Mouse (Mus musculus): ENCODE results near the gene Shank2.

The Shank2 gene

DNA sequence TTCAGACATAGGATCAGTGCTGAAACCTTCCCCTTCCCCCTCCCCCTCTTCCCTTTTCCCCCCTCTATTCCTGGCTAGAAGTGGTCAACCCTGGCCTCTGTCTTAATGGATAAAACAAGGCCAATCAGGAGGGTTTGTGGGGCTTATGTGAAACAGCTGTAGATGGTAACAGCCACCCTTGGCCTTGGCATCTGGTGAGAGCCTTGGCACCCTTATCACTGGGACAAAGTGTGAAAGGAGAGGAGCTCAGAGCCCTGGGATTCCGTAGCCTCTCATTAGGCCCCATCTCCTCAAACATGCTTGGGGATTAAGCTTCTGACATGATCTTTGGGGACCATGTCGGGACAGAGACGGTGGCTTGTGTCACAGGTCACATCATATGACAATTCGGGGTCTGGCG, 106.4 kb downstream of the Shank2 start:
- no peak for DNase-seq

DNA sequence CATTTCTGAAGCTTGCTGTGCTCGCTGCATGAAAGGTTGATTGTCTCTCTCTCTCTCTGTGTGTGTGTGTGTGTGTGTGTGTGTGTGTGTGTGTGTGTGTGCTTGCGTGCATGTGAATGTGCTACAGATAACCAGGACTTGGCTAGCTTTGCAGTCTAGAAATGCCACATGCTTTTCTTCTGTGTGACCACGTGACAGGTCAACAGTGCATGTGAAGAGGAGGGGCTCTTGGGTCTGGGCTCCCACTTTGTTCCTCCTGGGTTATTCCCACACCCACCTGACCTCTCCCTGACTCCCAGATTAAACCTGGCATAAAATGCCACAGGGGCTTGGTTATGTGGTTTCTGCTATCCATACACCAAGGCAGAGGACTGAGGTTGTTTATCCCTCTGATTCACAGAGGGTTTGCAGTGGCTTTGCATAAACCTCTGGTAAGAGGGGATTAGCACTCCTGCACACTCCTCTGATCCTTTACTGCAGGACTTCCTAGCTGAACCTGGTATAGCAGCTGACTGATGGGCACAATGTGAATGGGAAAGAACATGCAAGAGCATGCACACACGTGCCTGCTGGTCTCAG, 109.4 kb downstream of the Shank2 start:
- DNase-seq: no peak

DNA sequence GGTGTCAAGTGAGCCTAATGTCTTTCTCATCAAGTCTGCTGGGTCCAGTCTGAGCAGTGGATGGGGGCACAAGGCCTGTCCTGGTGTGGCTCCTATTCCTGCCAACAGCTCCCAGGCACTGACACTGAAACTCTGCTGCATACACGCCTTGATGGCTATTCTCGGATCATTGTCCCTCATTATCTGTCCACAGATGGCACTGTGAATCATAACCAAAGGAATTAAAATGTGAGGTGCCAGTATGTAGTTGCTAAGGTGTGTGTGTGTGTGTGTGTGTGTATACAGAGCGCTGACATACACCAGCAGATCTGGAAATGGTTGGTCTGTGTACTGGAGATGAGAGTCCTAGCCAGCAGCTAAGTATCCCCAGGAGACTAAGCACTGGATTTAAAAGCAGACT, 110.3 kb downstream of the Shank2 start:
- no peak for DNase-seq

DNA sequence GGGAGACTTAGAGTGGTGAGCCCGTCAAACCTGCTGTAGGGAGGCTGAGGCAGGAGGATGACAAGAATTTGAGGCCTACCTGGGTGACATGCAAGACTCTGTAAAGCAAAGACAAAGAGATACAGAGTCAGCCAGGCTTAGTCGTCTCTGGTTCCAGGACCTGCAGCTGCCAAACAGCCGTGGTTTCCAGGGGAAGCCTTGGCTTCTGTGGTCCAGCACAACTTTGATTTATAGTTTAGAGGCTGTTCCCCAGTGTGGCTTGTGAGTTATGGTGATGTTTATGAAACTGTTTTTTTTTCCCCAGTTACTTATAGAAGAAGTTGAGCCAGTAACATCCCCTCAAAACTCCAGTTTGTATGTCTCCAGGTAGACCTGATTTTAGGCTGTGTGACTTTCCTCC, 112.5 kb downstream of the Shank2 start:
- no peak for DNase-seq

DNA sequence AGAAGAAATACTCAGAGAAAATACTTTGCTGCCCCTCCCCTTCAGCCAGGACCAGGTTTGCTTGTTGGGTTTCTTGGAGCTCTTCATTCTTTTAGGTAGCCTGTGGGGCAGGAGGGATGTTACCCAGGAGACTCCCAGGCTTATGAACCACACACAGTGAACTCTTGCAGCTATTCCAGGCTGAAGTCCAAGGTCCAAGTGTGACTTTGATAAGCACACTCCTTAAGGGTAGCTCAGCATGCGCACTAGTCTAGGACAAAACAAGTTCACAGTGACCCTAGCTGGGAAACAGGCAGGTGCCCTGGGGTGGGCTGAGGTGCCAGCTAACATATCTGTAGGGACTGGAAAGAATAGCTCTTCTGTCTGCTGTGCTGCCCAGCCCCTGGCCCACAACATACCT, 117.8 kb downstream of the Shank2 start:
- DNase-seq: no peak

DNA sequence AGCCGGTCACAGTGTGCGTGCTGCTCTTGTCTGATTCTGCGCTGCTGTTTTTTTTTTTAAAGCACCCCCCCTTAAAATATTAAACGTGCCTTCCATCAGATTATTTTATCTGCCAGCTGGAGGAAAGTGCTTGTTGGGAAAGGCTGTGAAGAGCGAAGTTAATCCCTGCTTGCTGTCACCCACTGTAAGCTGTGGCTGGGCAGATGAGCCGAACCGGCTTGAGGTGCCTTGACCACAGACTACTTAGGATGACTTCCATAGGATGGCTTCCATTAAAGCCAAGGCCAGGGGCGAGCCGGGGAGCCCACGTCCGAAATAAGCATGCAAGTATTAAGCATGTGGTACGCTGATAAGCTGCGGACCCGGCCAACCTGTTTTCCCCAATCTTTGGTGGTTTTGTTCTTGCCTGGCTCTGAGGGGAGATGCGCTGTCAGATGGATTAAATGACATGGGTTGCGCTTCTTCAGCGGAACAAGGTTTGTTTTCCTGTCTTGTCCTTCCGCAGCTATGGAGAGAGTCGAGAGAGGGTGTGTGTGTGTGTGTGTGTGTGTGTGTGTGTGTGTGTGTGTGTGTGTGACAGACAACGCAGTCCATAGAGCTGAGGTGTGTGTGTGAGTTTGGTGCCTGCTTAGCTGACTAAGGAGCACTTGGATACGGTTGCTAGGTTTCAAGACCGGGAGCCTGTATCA, 131.1 kb downstream of the Shank2 start:
- no peak for DNase-seq

DNA sequence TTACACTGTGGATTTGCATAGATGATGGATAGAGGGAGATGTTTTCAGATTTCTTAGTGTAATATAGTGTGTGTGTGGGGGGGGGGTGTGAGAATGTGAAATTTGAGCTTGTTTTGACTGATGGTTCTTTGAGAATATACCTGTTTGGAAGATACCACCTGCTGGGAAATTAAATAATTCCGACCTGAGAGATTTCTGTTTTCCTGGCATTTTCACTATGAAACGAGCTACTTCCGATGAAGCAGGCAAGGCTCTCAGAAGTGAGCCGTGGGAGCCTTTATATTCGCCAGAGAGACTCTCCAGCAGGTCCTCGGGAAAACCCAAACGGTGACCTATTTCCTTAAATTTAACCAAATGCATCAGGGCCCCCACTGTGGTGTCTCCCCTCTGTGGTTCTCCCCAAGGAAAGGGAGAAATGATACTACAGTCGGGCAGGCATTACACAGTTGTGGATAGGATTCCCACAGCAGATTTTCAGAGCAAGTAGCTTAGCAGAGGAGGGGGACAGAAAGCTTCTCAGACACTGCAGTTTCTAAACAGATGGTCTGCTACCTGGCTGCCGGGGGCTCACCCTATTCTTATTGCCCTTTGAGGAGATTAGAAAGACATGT, 131.8 kb downstream of the Shank2 start:
- DNase-seq: no peak

DNA sequence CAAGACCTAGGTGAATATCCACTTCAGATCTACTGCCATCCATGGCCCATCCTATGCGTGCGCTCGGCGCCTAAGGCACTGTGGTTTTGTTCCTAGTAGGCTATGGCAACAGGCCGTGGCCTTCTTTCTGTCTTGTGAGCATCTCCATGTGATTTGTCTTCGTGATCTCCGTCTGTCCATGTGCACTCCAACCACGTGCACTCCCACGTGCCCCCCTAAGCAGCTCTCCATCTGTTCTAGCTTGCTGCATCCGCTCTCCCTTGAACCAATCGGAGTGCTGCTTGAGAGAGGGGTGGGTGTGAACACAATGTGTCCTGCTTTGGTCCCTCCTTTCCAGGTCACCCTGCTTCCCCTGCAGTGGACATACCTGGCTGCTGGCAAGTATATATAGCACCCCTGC, 133.0 kb downstream of the Shank2 start:
- DNase-seq: no peak

DNA sequence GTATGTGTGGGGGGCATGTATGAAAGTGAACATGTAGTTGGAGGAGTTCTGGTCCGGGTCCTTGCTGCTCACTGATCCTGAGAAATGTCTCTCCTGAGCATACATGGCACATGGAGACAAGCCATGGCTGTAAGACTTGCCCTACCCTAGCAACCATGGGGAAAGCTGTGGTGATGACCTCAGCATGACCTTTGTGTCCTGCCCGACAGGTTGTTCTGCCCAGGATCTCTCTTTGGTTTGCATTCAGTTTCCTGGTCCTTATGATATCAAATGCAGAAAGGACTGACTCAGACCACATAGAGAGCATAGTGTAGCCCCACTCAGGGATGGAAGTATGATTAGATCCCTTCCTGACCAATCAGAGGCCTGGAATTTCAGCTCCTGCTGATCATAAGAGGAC, 136.1 kb downstream of the Shank2 start:
- no peak for DNase-seq

DNA sequence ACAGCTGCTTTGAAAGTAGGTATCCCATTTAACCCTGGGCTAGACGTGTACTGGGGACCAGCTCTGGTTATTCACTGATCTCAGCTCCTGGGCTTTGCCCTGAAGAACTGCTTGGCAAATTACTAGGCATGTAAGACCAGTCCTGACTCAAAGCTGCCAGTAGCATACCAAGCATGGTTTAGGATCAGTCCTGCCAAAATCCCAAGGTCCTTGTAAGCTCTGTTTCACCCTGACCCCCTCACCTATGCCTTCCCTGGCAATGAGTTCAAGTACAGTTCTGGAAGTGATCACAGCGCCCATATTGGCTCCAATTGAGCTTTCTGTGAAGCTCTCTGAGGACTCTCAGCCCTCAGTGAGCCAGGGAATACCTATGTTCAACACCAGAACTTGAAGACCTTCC, 136.7 kb downstream of the Shank2 start:
- no peak for DNase-seq

DNA sequence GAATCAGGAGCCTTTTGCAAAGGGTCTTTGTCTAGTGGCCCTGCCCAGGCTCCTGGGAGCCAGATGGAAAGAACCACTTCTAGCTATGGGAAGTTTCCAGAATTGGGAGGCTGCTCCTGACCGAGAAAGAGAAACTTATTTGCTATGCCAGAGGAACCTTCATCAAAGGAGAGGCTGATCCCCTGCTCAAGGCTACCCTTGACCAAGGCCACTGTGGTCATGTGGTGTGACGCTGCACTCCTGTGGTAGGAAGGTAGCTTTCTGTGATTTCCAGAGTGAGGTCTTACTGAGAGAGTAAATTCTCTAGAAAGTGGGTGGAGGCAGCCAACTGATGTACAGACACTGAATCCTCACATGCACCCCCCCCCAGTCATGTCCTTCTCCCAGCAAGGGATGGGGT, 138.0 kb downstream of the Shank2 start:
- no peak for DNase-seq

DNA sequence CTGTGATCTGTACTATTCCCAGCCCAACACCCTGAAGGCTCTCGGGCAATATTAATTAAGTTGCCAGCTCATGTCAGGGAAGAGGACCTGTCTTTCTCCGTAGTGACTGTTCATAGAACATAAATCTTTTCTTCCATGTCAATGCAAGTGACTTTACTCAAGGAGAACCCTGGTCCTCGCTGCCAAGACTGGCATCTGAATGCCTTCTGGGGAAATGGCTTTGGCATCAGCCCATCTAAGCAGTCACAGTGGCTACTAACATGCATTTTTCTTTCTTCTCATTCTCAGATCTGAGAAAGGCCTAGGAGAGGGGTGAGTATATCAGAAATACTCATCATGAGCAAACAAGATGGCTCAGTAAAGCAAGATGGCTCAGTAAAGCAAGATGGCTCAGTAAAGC, 138.7 kb downstream of the Shank2 start:
- DNase-seq: no peak

DNA sequence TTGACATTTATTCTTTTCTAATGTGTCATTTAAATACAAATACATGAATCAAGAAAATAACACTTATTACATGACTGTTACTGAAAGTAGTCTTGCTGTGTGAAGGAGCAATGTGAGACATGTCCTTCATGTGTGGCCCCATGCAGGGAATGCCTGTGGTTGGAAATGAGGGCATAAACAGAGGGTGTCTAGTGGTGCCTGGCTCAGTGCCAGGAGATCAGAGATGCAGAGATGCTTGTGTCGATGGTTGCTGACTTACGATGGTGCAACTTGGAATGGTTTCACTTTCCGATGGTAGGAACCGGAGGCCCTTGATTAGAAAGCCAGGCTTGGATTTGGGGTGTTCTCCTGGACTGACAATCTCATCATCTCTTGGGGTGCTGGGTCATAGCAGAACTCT, 140.3 kb downstream of the Shank2 start:
- DNase-seq: no peak

DNA sequence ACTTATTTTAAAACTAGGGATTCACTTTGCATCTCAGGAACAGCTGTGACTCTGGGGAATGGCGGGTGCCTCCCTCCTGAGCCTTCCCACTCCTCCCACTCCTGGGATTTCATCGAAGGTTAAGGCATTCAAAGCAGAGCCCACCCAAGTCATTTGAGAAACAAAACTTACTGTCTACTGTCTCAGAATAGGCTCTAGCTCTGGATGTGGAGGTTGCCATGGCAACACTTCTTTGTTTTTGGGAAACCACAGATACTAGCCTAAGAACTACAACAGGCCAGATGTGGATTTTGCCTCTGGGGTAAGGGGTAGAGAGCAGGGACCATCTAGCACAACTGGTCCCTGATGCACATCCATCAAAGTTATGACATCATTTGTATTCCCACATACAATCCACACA, 142.2 kb downstream of the Shank2 start:
- no peak for DNase-seq

DNA sequence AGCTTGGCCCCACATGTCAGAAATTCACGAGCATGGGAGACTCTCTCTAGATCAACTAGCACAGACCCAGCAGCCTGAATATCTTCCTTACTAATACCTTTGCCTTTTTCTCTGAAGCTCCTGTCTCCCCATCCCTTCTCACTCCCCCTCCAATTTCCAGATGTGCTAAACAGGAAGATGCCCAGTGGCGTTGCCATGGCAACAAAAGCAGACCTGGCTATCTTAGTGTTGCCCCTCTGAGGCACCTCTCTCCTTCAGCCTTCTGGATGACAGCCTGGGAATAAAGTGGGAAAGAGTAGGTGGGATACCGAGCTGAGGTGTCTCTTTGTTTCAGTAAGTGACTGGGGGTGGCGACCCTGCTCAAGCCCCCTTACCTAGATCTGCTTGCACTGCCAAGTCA, 146.4 kb downstream of the Shank2 start:
- no peak for DNase-seq

DNA sequence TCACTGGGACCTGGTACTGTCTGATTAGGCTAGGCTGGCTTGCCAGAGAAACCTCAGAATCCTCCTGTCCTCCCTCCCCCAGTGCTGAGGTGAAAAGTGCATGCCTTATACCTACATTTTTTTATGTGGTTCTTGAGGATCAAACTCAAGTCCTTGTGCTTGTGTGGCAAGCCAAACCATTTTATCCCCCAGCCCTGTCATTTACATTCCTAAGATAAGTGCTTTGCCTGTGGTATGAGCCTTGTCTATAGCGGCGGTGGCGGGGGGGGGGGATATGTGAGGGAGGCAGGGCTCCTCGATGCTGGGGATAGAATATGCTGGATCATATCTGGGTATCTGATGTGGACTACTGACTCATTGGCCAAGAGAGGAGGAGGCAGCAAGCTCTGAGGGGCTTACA, 151.4 kb downstream of the Shank2 start:
- DNase-seq: no peak

DNA sequence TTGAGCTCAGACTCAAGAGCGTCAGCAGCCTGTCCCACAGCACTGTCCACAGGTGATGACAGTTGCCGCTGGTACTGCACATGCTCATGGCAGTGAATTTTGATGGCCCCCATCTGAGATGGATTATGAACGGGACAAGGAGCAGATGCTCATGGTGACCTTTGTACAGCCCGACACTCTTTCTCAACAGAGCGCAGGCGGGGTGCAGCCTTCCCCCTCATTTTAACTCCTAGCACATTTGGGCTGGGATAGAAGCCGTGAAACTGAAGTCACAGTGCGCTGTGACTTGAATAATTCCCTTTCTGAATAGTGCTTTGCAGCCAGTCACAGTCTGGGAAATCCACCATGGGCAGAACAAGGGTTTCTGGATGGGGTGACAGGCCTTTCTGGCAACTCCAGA, 152.0 kb downstream of the Shank2 start:
- no peak for DNase-seq

DNA sequence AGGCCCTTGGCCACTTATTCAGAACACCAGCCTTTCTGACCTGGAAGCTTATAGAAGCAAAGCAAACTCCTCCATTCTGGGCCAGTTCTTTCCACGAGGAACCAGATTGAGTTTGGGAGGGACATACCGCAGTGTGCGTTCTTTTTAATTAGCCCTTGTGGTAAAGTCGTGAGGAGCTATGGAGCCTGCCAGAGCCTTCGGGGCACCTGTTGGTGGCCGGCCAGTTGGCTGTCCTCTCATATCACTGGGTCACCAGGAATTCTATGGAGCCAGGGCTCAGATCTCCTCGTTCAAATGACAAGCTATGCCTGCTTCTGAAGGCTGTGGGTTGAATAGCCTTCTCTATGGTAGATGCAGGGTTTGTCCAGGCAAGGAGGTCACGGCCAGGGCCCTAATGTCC, 156.2 kb downstream of the Shank2 start:
- DNase-seq: no peak

DNA sequence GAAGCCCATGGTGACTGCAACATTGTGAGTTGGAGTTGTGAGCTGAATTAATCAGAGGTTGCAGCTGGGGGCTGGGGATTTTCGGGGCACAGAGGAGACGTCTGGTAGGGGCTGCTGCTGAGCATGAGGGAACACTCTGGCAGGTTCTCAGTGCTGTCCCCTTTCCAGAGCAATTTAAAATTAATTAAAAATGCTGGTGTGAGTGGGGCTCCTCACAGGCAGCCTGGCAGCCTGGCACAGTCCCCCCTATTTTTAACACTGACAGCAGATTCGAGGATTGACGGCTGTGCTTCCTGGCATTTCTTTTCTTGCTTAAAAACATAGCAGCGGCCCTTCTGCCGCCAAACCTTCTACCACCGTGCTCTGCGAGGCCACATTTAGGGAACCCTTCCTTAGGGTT, 157.8 kb downstream of the Shank2 start:
- DNase-seq: no peak

DNA sequence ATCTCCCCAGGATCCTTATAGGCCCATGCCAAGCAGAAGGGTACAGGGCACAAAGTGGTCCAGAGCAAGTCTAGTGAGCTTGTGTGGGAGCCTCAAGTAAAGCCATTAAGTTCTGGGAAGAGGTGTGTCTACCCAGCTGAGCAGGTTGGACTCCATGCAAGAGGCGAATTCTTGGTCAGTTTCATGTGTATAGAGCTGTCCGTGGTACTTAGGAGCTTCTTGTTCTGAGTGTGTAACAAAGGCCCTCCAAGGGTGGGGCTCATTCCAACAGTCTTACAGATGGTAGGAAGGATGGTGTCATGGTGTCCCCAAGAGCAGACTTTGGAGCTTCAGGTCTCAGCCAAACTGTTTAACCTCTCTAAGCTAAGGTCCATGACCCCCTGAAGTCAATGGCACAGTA, 158.3 kb downstream of the Shank2 start:
- no peak for DNase-seq

DNA sequence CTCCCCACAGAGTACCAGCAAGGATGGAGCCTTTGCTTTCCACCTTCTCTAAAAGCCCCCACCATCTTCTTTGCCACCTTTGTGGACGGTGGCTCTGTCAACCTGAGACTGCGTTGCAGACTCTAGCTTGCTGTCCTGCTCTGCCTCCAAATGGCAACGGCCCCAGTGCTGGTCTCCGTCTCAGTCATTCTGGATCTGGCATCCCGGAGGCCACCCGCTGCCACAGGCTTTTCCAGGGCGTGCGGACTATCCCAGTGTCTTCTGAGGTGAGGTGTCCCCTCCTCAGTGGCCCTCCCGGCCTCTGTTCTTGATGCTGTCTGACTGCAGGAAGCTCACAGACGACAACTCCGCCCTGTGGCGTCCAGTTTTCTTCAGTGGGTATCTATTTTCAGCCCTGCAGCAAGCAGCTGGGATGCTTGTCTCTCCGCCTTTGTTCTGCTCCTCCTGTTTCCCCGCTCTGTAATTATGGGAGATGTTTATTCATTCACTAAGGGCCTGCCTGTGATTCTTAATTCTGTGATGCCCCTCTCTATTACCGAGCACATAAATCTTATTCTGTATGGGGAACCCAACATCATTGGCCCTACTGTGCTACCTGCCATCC, 159.0 kb downstream of the Shank2 start:
- DNase-seq: no peak

DNA sequence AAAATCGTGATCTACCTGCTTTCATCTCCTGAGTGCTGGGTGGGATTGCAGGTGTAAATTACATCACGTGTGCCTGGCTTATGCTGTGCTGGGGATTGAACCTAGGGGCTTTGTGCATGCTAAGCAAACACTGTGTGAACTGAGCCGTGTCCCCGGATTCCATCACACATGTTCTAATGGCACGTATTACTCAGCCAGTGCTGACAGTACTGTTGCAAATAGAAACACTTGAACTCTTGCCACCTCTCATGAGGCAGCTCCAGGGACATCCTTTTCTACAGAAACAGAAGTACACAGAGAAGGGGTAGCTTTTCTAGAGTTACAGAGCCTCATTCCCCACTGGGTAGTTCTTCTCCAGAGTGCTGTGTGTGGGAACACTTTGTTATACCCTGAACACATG, 168.5 kb downstream of the Shank2 start:
- no peak for DNase-seq

DNA sequence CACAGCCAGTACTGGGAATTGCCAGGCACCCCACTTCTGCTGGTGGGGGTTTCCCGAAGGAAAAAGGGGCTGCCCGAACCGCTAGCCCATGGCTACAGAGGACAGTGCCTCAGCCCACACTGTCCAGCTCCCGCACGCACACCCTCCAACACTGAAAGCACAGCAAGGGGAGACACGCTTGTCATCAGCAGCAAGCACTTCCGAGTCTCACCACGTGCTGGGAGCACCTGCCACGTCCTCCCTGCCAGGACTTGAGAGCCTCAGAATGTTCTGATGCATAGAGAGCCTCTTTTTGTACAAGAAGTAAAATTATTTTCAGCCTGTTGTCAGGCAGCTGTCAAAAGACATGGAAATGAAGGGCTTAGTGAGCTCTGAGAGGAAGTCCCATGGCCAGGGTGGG, 169.0 kb downstream of the Shank2 start:
- DNase-seq: no peak

DNA sequence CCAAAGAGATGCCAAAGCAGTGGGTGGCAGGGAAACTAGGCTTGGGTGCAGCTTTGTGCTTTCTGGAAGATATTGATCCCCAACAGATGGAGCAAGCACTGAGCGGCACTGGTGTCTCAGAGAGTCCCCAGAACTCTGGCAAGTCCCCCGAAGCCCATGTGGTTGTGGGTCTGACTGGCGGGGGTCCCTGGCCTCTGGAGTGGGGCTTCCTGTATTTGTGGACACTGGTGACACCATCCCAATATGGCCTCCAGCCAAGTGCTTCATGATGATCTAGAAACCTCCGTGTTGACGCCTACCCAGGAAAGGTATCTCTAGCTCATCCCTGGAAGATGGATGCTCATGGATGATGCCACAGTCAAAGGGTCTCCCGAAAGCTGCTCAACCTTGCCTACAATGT, 172.1 kb downstream of the Shank2 start:
- DNase-seq: no peak

DNA sequence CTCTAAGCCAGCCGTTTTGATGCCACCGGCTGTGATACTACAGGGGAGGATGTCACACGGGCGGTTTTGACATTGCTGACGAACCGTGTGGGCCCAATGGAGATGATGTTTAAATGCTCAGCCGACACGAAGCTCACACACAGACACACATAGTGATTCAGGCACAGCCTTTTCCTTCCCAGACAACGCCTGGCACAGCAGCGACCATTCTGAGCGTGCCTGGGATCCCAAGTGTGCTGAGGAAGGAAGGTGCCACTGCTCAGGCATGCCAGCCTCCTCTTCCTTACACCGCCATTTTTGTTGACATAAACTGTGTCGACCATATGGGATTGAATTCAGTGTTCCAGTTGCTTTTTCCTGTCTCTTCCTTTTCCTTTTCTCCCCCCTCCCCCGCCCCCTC, 172.6 kb downstream of the Shank2 start:
- DNase-seq: no peak

Measured in B cell, adult 2 months (primary cell).